Mouse (Mus musculus) ES-Bruce4 (cell line): Measurements from ENCODE around the gene Amacr.

Experiments
- CTCF ChIP-seq: IDR thresholded peaks from one replicate; pipeline ENCODE4 v1.8.1; 2011; ENCODE audit warnings: low read depth, low read length
- EP300 ChIP-seq: IDR thresholded peaks from 2 replicates; pipeline ENCODE4 v1.6.1; 2011; ENCODE audit warnings: low read depth, low read length; ENCODE audit not compliant: insufficient read depth
- POLR2A ChIP-seq: IDR thresholded peaks from one replicate; pipeline ENCODE4 v1.8.1; 2011; ENCODE audit warnings: low read length; ENCODE audit not compliant: insufficient read depth

GRCm38 (mm10) chr15:10947852-10948251, 33.7 kb upstream of the Amacr start:
- TF ChIP-seq EP300 (no peak), CTCF (no peak), POLR2A (no peak)
